Mouse (Mus musculus) left cerebral cortex, adult 18-20 months (tissue): ENCODE results near the gene Pik3r6. TPM values are rescaled to one million over a fixed set of nuclear protein-coding genes. Genes with fewer than 3 reads are reported as not detected.

ENCODE experiments used
- DNase-seq, 2 experiments: peaks; one replicate each; pipeline ENCODE4 v3.0.0; 2021 to 2022; ENCODE audit warnings: low spot score in 2 of 2, mixed read lengths in 1 of 2
- long read RNA-seq, 2 experiments: library from polyadenylated mRNA; stranded (forward); transcript quantifications; one replicate each; pipeline ENCODE4 v2.0.0; 2021
- total RNA-seq, 2 experiments: library from RNA; stranded (reverse); gene quantifications; 2 replicates each; pipeline ENCODE4 v1.2.3; 2021

Gene Pik3r6
- 1 to 10 TPM; 3.5 to 4.0 TPM for total RNA-seq
- long read RNA-seq, experiment 1, partial matches to known transcripts = 4 of 7 reads
- long read RNA-seq, experiment 1, other reads (novel, unspliced or antisense) = 1 of 7 reads
- long read RNA-seq, experiment 2, partial matches to known transcripts = 2 of 4 reads
- long read RNA-seq, experiment 2, other reads (novel, unspliced or antisense) = 1 of 4 reads

- no peak for DNase-seq
Measured at GRCm38 (mm10) chr11:68502902-68503629, at the start of gene Pik3r6. TSS of gene Pik3r6 (plus strand) at chr11:68503019.

- no peak for DNase-seq
Measured at GRCm38 (mm10) chr11:68453301-68453700, 49.5 kb upstream of the Pik3r6 start.

DNA sequence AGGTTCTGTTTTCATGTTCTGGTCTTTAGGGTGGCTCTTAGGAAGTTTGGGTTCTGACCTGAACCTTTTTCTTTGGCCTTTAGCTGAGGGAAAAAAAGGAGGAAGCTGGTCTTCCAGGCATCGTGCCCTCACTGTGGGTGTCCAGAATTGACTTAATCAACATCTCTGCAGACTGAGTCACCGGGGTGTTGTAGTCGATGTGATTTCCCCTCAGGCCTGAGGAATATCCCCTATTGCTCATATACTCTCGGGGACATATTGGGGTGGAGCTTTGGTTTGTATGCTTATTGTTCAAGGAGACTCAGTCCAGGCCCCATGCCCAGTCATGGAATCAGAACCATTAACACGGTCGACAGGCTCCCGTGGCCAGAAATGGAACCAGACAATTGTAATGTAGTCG lies 44.7 kb upstream of the Pik3r6 start:
- no peak for DNase-seq

GRCm38 (mm10) chr11:68459021-68459420 lies 43.8 kb upstream of the Pik3r6 start:
- DNase-seq = no peak

DNA sequence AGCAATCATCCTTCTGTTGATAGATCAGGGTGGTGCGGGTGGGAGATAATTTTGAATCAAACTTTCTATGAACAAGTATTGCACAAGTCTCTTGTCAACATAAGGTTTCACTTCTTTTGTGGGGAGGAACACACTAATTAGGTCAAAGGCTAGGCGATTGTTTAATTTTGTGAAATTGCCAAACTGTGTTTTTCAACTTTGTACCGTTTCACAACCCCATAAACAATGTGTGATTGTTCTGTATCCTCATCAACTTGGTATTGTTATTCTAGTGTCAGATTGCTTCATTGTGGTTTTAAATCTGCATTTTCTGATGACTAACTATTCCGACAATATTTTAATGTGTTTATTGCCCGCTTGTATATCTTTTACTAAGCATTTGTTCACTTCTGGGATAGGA lies 43.3 kb upstream of the Pik3r6 start:
- DNase-seq = no peak

- DNase-seq = no peak
Measured at GRCm38 (mm10) chr11:68462716-68463115, 40.1 kb upstream of the Pik3r6 start.

DNA sequence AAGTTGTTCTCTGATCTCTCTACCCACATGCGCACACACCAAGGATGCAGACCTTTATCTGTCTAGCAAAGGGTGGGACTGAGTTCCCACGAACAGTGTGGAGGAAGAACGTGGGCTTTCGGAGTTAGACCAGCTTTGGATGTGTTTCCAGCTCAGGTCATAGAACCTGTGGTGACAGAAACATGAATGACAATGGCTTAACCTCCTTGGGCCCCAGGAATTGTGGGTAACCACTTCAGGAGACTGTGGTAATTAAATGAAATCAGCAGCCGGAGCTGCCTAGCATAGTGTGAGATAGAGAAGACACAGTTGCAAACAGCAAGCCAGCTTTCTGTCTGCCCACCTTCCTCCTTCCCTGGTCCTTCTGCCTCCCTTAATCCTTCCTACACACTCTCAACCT lies 38.6 kb upstream of the Pik3r6 start:
- no peak for DNase-seq

- no peak for DNase-seq
Measured at GRCm38 (mm10) chr11:68465090-68465489, 37.7 kb upstream of the Pik3r6 start.

DNA sequence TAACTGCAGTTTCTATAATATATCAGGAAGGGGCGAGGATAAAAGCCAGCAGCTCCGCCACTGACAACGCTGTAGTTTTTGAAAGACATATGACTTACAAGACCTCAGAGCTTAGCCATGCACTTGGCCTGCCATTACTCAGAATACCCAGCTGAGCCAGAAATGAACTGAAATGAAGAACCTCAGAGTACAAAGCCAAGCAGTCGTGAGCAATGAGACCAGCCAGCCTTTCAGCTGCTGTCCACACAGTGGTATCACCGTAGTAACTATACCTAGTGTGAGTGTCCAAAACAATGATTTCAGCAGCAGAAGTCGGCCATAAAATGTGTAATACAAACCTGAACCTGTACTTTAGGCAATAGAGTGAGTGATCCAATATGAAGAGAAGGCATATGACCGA lies 35.4 kb upstream of the Pik3r6 start:
- DNase-seq = no peak

DNA sequence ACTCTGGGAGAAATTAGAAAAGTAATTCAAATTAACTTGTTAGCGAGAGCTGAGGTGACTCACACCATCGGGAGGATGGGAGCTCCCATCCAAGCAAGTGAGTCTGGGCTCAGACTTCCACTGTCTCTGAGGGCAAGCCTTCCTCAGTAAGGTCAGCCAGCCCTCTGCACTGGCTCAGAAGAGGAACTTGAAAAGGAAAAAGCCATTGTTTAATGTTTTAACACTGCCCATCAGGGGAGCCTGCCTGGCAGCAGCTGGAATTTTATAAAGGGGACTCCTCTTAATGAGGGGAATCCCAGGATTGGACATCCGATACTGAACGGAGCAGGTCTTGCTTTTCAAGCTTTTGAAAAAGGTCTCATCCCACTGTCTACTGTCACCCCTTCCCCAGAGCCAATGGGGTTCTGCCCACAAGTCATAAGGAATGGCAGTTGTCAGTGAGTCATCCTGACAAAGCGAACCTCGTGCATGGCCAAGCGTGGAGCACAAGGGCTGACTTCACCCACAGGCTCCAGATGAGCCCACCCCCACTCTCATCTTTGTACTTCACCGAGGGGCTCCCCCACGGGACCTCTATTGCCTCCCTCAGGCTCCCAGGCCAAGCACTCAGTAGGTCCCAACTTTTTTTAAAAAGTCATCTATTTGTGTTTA lies 34.7 kb upstream of the Pik3r6 start:
- DNase-seq = no peak

DNA sequence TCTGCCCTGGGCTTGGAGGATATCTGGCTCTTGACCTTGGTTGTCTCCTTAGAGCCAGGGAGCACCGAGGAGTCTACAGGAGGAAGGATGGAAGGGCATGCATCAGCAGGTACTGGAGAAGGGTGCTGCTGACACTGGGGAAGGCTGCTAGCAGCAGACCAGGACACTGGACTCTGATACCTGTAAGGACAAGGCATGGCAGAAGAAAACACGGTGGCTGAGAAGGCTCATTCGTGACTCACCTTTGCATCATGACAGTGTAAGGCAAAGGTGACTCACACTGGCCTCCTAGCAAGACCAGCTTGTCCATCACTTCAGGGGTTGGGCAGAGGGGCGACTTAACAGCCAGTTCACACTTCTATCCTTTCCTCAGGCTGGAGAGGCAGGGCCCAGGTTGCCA lies 33.9 kb upstream of the Pik3r6 start:
- DNase-seq = no peak

DNA sequence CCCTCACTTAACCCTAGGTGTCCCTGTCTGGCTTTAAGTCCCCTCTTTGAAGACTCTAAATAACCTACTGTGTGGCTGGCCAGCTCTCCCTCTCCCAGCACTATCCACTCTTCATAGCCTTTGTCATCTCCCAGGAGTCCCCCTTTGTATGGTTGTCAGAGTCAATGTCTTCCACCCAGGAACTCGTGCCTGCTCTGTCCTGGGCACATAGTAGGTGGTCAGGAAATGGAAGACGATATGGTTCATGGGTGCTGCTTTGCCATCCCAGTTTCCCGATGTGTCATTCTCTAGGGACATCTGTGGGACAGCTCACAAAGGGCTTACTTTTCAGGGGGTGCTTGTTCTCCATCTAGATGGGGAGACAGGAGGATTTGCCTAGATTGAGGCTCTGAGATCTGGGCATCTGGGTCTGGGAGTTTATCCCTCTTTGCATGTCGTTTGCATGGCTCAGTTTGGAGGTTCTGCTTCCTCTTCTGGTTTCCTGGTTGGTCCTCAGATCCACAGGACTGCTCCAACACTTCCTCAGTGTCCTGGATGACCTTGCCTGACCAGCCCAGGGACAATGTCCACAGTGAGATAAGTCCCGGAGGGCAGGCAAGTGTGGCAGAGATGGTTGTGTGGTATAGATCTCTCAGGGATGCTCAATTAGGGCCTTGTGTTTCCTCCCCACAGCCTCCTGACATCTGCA lies 30.5 kb upstream of the Pik3r6 start:
- no peak for DNase-seq

DNA sequence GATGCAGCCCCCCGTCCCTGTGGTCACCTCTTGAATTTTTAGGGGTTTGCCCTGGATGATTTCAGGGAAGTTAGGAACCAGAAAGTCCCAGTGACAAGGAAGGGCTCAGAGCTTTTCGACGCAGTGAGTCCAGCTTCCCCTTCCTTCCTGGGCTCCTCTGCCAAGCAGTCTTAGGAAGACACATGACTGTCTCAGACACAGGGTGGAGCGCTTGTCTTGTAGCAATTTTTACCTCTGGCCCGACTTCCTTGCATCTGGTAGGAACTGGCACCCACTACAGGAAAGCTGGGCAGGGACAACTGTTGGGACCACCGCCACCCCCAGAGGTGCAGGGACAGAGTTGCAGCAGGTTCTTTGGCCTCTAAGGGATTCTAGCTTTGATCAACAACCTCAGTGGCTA lies 28.2 kb upstream of the Pik3r6 start:
- DNase-seq = no peak

DNA sequence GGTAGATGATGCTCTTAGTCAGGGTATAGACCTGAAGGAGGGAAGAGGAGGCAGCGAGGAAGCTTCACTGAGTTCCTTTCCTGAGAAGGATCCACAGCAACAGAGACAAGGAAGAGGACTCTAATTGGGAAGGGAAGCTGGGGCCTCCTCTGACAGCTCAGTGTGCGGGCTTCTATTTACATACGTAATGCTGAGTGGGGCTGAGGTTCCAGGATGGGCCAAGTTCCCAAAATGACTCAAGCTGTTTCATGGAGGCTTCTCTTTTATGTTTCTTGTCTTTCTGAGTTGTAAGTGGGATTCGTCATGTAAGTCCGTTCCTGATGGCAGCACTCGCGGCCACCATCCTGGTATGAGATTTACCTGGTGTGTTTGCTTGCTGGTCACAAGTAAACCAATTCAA lies 27.1 kb upstream of the Pik3r6 start:
- DNase-seq = no peak

DNA sequence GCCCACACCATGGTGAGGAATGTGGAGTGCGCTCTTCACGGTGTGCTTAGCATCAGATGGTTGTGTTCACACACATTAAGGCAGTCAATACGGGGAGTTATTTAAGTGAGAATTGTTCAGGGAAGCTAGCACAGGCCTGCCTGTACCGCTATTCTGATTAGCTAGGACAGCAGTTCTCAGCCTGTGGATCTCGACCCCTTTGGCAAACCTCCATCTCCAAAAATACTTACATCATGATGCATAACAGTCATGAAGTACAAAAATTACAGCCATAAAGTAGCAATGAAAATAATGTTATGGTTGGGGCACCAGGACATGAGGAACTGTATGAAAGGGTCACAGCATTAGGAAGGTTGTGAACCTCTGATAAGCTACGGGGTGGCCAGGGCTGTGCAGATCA lies 25.2 kb upstream of the Pik3r6 start:
- no peak for DNase-seq

GRCm38 (mm10) chr11:68478574-68478981 lies 24.2 kb upstream of the Pik3r6 start:
- DNase-seq = peak in 1 of 2 experiments; percentile 30

- no peak for DNase-seq
Measured at GRCm38 (mm10) chr11:68480660-68481059, 22.2 kb upstream of the Pik3r6 start.

- no peak for DNase-seq
Measured at GRCm38 (mm10) chr11:68482001-68482400, 20.8 kb upstream of the Pik3r6 start.

GRCm38 (mm10) chr11:68483213-68483612 lies 19.6 kb upstream of the Pik3r6 start:
- no peak for DNase-seq

- no peak for DNase-seq
Measured at GRCm38 (mm10) chr11:68484431-68484830, 18.4 kb upstream of the Pik3r6 start.

GRCm38 (mm10) chr11:68485206-68485942 lies 17.4 kb upstream of the Pik3r6 start:
- peak; percentile 16 to 29 for DNase-seq
